Mouse (Mus musculus): ENCODE data around the gene Dido1.
"Not testable (repeated sequence)": the region's sequence is repeated elsewhere in the genome, so short reads cannot be mapped to it uniquely, and the experiment has no call there.

Gene Dido1

GRCm38 (mm10) chr2:180725414-180725778 is 15.6 kb upstream of the Dido1 start:
- ATAC-seq (ENCODE audit: insufficient number of reproducible peaks, low FRiP score, low TSS enrichment), result no peak

- ATAC-seq (ENCODE audit: insufficient number of reproducible peaks, low FRiP score, low TSS enrichment), result no peak
Measured at GRCm38 (mm10) chr2:180724585-180725413, 15.0 kb upstream of the Dido1 start, which contains the start of gene Slc17a9. Slc17a9 (plus strand) TSS chr2:180725263.

GRCm38 (mm10) chr2:180723865-180724264 is 14.1 kb upstream of the Dido1 start:
- no peak for ATAC-seq (ENCODE audit: insufficient number of reproducible peaks, low FRiP score, low TSS enrichment)

- not testable (repeated sequence) for ATAC-seq (ENCODE audit: insufficient number of reproducible peaks, low FRiP score, low TSS enrichment)
Measured at GRCm38 (mm10) chr2:180722748-180723147, 12.9 kb upstream of the Dido1 start.

GRCm38 (mm10) chr2:180712037-180712689 is 2.4 kb upstream of the Dido1 start:
- ATAC-seq (ENCODE audit: insufficient number of reproducible peaks, low FRiP score, low TSS enrichment), result no peak

GRCm38 (mm10) chr2:180711527-180711926 is 1.7 kb upstream of the Dido1 start:
- ATAC-seq (ENCODE audit: insufficient number of reproducible peaks, low FRiP score, low TSS enrichment), result no peak

GRCm38 (mm10) chr2:180710276-180711155 is 717 bp upstream of the Dido1 start:
- ATAC-seq (ENCODE audit: insufficient number of reproducible peaks, low FRiP score, low TSS enrichment), result peak; percentile 41

GRCm38 (mm10) chr2:180709023-180709922 is 526 bp downstream of the Dido1 start:
- ATAC-seq (ENCODE audit: insufficient number of reproducible peaks, low FRiP score, low TSS enrichment), result peak; percentile 31; the same call in 1 of the 2 replicates

- no peak for ATAC-seq (ENCODE audit: insufficient number of reproducible peaks, low FRiP score, low TSS enrichment)
Measured at GRCm38 (mm10) chr2:180705975-180706374, 3.8 kb downstream of the Dido1 start.

- no peak for ATAC-seq (ENCODE audit: insufficient number of reproducible peaks, low FRiP score, low TSS enrichment)
Measured at GRCm38 (mm10) chr2:180705066-180705465, 4.7 kb downstream of the Dido1 start.

- no peak for ATAC-seq (ENCODE audit: insufficient number of reproducible peaks, low FRiP score, low TSS enrichment)
Measured at GRCm38 (mm10) chr2:180704591-180704990, 5.2 kb downstream of the Dido1 start.

GRCm38 (mm10) chr2:180703645-180704359 is 6.0 kb downstream of the Dido1 start:
- no peak for ATAC-seq (ENCODE audit: insufficient number of reproducible peaks, low FRiP score, low TSS enrichment)

GRCm38 (mm10) chr2:180703175-180703574 is 6.6 kb downstream of the Dido1 start:
- no peak for ATAC-seq (ENCODE audit: insufficient number of reproducible peaks, low FRiP score, low TSS enrichment)

- no peak for ATAC-seq (ENCODE audit: insufficient number of reproducible peaks, low FRiP score, low TSS enrichment)
Measured at GRCm38 (mm10) chr2:180702701-180703149, 7.1 kb downstream of the Dido1 start.

GRCm38 (mm10) chr2:180701767-180702621 is 7.8 kb downstream of the Dido1 start:
- peak; percentile 94 for ATAC-seq (ENCODE audit: insufficient number of reproducible peaks, low FRiP score, low TSS enrichment)

- no peak for ATAC-seq (ENCODE audit: insufficient number of reproducible peaks, low FRiP score, low TSS enrichment)
Measured at GRCm38 (mm10) chr2:180701053-180701766, 8.6 kb downstream of the Dido1 start.

- no peak for ATAC-seq (ENCODE audit: insufficient number of reproducible peaks, low FRiP score, low TSS enrichment)
Measured at GRCm38 (mm10) chr2:180700457-180700856, 9.3 kb downstream of the Dido1 start.

Data from cerebellum, adult (tissue).